Mouse (Mus musculus): ENCODE data around the gene Olfr691.
"Not testable (repeated sequence)": the region's sequence is repeated elsewhere in the genome, so short reads cannot be mapped to it uniquely, and the experiment has no call there.

Olfr691 gene

DNA sequence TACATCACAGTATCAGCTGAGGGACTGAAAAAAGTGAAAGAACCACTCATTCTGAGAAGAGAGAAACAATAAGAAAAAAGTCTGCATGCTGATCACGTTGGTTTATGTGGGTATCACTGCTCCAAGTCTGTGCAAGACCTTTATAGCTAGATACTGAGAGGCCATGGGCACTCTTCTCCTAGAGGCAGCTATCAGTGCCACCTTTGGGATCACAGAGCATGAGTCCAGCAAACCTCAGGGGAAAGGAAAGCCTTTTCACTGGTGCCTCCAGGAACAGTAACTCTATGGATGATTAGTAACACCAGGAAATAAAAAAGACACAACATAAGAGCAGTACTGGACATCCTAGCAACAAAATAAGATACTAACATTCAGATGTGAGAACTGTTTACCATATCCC is at the start of gene Olfr691:
Olfr691 (minus strand) TSS at position 101 of the 400 bp plus-strand sequence.
- no peak for DNase-seq

DNA sequence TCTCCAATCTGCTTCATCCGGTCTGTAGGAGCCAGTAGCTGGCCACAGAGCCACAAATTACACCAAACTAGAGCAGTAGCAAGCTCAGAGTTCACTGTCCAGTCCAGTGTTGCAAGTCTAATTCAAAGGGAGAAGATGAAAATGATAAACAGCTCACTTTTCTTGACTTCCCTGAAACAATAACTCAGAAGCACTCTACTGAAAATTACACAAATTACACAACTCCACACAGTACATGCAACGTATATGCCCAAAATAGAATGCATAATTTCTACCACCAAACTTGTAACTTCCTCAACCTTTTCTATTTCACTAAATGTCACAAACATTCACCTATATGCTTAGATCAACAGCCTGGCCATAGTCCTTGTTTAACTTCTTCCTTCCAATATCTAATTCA is 48.2 kb upstream of the Olfr691 start:
- no peak for DNase-seq

DNA sequence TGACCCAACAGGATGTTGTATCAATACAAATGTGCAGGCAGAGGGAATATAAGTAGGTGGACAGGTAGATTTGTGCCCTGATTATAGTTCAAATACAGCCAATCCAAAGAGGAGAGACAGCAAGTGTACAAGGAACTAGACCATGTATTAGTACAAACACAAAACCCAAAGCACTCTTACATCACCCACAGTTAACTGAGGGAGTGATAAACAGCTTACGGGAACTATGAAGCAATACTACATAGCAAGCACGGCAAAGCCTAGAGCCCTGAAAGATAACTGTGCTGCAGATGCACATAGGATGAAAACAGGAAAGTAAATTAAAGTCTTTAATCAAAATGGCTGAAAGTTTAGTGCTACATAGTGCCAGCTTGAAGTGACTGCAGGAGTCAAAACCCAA is 45.6 kb upstream of the Olfr691 start:
- DNase-seq, result no peak

DNA sequence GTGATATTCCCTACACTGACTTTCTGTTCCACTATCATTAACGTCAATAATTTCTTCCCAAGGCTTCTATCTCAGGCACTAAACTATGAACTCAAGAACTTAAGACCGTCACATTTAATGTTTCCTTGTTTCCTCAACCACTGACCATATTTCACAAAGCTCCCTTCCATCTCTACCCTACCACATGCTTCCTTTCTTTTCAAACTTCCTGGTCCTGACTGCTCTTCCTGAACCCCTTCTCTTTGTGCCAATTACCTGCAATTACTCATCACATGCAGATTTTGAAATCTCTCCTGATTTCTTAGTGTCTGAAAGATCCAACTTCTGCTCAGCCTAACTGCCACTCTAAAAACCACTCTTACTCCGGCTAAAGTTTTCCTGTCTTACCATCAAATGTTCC is 38.3 kb upstream of the Olfr691 start:
- DNase-seq, result no peak

DNA sequence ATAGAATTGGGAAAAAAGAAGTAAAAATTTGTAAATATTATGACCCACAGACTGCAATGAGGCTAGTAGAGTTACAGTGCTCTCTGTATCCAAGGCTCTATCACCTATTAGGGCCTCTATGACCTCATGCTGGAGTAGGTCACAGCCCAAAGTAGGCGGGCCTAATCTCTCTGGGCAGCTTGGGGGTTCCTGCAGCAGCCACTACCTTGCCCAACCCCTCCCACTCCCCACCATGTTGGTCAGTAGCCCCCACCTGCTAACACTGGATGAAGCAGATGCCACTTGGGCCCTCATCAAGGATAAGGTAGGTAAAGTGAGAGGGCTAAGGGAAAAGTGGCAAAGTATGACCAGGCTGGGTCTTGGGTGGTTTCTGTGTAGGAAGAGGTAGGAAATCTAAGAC is 32.8 kb upstream of the Olfr691 start, which contains the start of gene Gm5901:
Gm5901 (plus strand) TSS at position 173 of the 400 bp plus-strand sequence.
- no peak for DNase-seq

DNA sequence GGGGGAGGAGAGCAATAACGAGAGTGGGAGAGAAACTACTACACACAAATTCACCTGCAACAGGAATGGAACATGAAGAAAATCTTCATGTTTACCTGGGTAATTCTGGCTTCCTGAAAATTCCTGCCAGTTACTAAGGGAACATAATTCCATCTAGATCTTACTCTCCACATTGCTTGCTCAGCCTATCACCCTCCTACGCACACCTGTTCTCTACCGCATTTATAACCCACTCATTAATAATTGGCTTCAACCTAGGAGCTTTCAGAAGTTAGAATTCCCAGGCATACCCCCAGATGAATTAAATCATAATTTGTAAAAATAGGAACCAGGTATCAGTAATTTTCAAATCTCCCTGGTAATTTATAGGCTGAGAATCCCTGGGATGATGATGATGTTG is 31.9 kb upstream of the Olfr691 start:
- no peak for DNase-seq

DNA sequence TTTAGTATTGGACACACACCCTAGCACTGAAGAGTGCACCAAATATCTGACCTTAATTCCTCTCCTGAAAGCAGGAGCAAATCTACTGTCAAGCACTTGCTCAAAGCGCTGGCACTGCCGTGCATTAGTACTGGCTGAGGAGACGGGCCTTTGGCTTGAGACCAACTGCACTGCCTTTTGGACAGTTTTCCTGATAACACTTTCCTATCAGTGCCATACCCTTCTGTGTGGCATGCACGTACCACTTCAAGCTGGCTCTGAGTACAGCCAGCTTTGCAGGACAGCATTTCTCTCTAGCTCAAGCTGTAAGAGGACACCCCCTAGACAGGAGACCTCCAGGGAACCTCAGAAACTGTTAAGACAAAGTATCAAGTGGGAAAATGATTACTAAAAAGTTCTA is 31.4 kb upstream of the Olfr691 start:
- no peak for DNase-seq

DNA sequence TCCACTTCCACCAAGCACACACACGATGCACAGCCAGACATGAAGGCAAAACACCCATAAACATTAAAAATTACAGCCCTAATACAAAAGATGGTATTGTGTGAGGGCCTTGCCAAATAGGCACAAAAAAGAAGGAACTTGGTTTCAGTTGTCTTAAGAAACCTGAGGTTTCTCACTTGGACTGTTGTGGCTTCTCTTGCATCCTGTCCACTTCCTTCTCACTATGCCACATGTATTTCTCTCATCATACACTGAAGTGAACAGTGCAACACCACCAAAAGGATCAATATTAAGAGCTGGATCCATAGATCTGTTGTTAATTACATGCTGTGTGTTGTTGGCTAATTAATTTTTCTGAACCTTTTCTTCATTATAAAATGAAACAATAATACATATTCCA is 30.8 kb upstream of the Olfr691 start:
- no peak for DNase-seq

DNA sequence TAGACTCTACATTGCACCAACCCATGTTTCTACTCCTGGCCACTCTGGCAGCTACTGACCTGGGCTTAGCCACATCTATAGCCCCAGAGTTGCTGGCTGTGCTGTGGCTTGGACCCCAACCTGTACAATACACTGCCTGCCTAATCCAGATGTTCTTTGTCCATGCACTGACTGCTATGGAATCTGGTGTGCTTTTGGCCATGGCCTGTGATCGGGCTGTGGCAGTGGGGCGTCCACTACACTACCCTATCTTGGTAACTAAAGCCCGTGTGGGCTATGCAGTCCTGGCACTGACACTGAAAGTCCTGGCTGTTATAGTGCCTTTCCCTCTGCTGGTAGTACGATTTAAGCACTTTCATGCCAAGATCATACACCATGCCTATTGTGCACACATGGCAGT is 26.5 kb upstream of the Olfr691 start:
- DNase-seq, result no peak

DNA sequence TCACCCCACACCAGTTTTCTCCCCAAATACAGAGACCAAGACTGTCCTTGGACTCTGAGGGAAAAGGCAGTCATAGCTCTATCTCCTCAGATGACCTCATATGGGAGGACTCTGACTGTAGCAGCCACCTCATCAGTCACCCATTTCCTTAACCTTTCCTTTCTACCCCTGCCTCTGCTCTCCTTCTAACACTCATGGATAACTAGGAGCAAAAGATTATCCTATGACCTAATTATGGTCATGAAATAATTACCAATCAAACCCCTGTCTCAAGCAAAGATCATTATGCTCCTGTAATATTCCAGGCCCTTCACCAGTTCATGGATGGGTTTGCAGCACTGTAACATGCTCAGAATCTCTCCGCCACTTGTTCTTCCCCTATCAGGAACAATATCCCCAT is 25.9 kb upstream of the Olfr691 start, which contains the start of gene Olfr692:
Olfr692 (plus strand) TSS at position 301 of the 400 bp plus-strand sequence.
- DNase-seq, result no peak

DNA sequence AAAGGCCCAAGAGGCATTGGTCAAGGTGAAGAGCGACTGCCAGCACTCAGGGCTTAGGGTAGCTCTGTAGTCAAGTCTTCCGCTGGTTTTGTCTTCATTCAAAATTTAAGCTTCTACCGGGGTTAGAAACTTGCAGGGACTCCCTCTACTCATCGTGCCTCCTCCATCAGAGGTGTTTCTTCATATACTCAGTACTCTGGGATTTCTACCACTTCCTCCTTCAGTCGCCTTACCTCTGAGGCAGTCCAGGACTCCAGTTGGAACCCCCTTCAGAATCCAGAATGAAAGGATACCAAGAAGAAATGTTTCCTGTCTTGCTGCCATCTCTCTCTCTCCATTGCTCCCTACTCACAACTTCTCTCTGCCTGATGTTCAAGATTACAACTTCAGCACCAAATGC is 25.2 kb upstream of the Olfr691 start:
- no peak for DNase-seq

DNA sequence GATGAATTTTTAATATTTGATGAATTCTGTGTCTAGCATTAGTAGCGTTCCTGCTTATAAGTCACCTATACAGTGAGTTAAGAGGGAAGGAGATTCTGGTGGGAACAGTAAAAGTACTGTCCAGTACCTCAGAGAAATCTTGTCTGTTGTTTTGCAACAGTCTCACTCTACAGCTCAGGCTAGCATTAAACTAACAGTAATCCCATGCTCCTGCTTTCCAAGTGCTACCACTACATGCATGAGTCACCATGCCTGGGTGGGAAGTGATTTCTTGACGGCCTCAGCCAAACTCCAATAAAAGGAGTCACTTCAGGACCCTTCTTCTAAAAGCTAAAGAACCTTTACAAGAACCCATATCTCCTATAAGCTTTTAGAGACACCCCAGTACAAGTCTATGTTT is 19.6 kb upstream of the Olfr691 start:
- no peak for DNase-seq

DNA sequence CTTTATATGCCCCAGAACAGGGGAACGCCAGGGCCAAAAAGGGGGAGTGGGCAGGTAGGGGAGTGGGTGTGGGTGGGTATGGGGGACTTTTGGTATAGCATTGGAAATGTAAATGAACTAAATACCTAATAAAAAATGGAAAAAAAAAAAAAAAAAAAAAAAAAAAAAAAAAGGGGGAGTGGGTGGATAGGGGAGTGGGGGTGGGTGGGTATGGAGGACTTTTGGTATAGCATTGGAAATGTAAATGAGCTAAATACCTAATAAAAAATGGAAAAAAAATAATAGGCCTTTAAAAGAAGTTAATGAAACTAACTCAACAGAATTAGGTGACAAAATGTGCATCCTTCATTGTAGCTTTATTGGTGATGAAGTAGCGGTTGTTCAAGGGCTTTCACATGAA is 14.4 kb upstream of the Olfr691 start:
- DNase-seq, result not testable (repeated sequence)

DNA sequence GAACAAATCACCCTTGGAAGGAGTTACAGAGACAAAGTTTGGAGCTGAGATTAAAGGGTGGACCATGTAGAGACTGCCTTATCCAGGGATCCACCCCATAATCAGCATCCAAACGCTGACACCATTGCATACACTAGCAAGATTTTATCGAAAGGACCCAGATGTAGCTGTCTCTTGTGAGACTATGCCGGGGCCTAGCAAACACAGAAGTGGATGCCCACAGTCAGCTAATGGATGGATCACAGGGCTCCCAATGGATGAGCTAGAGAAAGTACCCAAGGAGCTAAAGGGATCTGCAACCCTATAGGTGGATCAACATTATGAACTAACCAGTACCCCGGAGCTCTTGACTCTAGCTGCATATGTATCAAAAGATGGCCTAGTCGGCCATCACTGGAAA is 14.0 kb upstream of the Olfr691 start:
- DNase-seq, result not testable (repeated sequence)

DNA sequence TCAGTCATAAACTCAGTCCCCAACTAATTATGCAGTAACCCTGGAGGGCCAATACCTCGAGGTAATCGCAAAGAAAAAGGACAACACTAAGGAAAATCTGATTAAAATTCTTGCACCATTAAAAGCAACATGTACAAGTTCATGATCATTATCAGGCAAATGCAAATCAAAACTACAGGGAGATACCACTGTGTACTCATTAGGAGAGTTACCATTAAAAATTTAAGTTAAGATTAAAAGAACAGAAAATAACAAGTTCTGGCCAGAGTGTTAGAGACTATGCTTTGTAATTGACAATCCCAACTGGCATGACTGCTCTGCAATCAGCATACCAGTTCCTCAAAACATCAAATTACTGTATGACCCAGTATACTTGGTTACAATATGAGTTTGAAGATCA is 682 bp upstream of the Olfr691 start:
- DNase-seq, result no peak

DNA sequence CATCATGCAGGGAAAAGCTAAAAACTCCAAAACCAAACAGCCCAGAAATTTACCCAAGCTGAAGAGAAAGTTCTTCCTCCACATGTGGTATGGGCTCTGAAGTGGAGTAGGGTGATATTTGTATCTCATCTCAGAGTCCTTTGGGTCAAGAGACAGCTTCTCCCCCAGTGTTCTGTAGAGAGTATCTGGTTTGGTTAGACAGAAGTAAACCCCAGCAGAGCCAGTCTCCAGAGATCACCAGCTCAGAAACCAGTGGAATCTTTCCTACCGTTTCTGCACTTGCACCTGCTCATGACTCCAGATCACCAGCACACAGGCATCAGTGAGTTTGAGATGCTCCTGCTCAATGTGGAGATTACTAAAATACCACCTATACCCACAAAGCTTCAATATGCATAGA is 8.1 kb downstream of the Olfr691 start, which contains the start of gene Olfr690:
Olfr690 (minus strand) TSS at position 101 of the 400 bp plus-strand sequence.
- no peak for DNase-seq

DNA sequence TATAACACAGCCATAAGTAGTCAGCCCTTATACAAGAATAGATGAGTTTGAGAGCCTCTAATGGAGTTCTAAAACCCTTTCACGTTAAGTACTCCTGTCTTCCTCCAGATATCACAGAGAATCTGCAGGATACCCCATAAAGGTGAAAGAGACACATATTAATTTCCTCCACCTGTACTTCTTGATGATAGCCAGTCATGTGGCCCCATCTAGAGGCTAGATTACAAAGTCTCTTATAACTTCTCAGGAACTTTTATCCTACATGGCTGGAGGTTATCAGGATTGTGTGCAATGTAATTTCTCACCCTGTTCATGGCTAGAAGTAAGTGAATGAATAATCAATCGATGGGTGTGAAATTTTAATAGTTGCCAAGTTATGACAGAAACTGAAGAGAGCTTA is 16.8 kb downstream of the Olfr691 start:
- DNase-seq, result no peak

DNA sequence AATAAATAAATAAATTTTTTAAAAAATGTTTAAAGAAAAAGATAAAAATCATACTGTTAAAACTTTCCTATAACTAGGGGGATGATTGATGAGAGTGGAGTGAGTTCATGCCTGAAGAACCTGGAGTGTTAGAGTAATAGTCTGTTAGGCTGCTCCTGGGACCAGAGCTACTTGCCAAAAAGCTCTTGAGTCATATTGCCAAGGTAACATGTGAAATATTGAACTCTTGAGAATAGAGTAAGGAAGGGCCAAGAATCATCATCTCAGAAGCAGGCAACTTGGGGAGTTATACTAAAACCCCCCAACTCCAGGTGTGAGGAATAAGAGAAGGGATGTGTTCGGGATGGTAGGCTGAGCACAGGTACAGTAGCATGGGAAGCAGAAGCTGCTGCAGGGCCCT is 31.2 kb downstream of the Olfr691 start, which contains the start of gene Olfr689:
Olfr689 (plus strand) TSS at position 301 of the 400 bp plus-strand sequence.
- DNase-seq, result no peak

DNA sequence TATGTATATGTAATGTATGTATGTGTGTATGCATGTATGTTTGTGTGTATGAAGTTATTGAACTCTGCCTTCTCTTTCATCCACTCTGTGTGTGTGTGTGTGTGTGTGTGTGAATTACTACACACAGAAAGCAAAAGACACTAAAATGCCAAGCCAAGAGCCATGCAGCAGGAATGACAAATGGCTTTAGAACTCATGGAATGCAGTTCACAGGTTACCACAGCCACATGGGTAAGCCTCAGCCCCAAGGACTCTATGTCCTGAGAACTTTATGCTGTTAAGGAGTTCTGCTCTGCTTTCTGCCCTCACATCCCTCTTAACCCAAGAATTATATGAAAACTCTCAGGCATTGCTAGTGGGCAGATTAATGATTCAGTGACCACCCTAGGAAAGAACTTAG is 52.0 kb downstream of the Olfr691 start:
- DNase-seq, result no peak

DNA sequence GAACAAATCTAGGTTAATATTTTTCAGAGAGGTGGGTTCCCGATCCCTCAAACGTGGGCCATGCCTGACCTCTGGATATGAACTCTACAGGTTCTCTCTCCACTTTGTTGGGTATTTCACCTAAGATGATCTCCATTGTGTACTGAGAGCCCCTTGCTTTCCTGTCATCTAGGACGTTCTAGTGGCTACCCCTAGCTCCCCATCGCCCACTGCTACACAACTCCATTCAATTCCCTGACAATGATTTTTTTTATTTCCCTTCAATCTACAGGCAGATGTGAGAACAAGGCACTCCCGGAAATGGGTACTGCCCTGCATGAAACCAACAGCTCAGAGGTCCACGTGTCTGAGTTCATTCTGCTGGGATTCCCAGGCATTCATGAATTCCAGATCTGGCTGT is 54.3 kb downstream of the Olfr691 start, which contains the start of gene Olfr688:
Olfr688 (plus strand) TSS at position 301 of the 400 bp plus-strand sequence.
- no peak for DNase-seq

All from kidney, postnatal 10 days (tissue).